Mouse (Mus musculus) megakaryocyte progenitor cell, adult 5-6 weeks (primary cell): ENCODE data around the gene Aire. TPM values are rescaled to one million over a fixed set of nuclear protein-coding genes. Genes with fewer than 3 reads are reported as not detected.

Experiments
- ATAC-seq: replicated peaks from 2 replicates; pipeline ENCODE4 v1.8.0; 2016; ENCODE audit warnings: mild to moderate bottlenecking, moderate TSS enrichment, inconsistent platforms; ENCODE audit not compliant: poor library complexity
- total RNA-seq, 2 experiments: library from RNA; stranded (forward) in 1 of 2; stranded (reverse) in 1 of 2; fragments of 157-497, 149-512 nt in 1 of 2; fragments of 200-1000 nt in 1 of 2; gene quantifications; 2 replicates each; pipeline versions ENCODE4 v1.2.3 to v1.2.4; 2015 to 2017

Aire gene
- not detected in 2 replicates for total RNA-seq (2015)
- total RNA-seq (2017), result not detected in 2 replicates

DNA sequence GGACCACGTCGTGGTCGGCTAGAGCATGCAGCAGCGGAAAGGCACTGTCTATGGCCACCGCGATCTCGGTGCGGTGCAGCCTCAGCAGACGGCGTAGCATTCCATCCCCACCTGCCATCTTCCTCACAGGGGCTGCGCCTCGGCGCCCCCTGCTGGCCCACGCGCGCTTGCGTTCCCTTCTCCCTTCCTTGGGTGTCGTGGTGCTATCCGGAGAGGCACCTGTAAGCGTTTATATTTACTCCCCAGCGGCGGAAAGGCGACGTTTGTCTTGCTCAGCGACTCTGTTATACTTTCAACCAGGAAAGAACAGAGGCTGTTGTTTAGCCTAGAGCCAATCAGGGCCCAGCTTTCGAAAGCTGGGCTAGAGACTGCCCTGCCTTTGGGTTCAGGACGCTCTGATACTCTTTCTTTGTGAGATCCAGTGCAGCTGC, at the start of gene Aire:
TSS of gene Aire (minus strand) at position 205 of the 431 bp plus-strand sequence.
- ATAC-seq, result peak; percentile 99

DNA sequence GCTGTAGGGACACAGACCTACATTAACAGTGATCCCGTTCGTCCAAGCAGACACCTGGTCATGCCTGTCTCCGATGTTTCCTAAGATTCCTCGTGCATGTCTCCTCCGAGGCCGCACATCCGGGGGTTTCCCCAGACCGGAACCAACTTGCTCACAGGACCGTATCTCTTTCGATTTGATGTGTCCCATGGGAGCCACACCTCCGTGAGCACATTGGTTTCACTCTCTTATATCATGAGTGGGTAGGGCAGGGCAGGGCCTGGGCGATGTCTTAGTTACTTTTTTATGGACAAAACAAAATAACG, 49.3 kb upstream of the Aire start:
- no peak for ATAC-seq

DNA sequence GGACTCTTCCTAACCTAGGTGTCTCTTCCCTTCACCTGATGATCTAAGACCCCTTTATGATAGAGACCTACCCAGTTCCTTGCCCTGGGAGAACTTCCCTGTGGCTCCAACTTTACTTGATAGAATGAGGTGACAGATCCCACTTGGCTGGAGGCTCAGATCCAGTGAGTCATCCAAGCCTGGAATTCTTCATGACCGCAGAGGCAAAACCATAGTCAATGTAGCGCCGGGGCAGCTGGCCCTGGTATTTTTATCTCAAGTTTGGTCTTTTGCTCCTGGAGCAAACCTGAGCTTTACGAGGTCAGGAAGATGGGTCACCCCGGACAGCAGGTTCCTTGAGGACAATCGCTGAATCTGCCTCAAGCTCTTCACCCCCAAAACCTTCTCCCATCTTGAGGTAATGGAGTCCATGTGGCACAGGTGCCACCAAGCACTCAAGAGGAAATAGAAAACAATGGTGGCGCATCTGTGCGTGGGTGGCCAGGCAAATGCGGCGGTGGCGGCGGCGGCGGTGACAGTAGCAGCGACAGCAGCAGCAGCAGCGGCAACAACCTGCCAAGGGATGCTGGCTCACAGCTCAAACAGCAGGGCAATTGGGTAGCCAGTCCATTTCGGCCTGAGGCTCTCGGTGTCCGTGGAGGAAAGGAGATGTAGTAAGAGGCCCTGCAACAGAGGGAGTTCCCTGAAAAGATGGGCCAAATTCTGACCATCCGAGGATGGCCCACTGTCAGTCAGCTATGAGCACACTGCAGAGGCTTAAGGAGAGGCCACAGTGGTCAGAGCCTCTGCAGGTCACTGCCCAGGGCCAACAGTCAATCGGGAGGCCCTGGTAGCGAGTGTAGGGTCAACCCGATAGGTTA, 48.7 kb upstream of the Aire start:
- ATAC-seq, result no peak

DNA sequence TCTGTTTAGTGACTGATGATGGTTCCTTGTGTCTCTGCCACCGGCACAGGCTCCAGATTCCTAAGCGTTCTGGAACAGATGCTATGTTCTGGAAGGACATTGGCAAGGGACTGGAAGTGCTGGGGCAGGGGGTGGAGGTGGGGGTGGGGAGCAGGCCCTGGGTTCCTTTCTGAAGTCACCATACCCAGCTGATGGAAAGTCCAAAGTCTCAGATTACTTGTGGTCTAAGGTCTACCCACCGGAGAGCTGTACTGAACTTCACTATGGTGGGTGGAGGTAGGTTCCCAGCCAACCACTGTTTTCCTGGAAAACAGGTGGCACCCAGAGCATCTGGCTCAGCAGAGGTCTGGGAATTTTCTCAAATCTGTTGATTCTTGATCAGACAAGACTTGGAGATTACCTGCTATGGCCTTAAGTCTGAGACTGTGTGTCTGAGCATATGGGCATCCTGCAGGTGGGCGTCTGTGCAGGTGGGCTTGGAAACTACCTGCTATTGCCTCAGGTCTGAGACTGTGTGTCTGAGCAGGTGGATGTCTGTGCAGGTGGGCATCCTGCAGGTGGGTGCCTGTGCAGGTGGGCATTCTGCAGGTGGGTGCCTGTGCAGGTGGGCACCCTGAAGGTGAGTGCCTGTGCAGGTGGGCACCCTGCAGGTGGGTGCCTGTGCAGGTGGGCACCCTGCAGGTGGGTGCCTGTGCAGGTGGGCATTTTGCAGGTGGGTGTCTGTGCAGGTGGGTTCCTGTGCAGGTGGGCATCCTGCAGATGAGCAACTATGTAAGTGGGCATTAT, 47.5 kb upstream of the Aire start:
- ATAC-seq, result no peak

DNA sequence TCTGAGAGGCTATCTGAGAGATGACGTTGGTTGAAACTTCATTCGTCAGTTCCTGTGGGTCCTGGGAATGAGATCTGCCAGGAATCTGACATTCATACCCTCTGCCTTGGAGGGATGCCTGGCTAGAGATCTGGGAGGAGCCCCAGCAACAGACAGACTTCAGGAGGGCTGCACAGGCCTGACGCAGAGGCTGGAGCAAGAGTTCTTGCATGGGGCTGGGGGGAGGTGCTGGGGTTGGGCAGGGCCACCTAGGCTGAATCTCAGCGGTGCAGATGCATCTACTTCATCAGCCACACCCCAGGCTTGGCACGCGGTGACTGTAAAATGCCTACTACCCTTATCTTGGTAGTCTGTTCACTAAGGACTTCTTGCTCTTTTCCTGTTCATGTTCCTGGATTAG, 46.8 kb upstream of the Aire start:
- ATAC-seq, result peak; percentile 16

DNA sequence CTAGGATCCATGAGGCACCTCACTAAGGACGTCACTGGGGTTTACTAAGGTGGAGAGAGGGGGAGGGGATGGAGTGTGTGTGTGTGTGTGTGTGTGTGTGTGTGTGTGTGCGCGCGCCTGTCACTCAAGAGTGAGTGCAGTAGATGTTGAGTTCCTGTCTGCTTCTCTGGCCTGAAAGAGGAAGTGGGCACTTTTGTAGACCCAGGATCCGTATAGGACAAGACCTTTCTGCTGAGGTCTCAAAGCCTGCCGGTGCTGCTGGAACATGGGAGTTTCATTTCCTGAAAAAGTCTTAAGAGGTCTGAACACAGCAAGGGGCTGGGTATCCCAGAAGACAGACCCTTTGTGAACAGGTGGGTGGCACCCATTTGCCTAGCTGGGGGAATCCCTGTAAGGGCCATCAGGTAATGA, 43.7 kb upstream of the Aire start:
- ATAC-seq, result peak; percentile 89

DNA sequence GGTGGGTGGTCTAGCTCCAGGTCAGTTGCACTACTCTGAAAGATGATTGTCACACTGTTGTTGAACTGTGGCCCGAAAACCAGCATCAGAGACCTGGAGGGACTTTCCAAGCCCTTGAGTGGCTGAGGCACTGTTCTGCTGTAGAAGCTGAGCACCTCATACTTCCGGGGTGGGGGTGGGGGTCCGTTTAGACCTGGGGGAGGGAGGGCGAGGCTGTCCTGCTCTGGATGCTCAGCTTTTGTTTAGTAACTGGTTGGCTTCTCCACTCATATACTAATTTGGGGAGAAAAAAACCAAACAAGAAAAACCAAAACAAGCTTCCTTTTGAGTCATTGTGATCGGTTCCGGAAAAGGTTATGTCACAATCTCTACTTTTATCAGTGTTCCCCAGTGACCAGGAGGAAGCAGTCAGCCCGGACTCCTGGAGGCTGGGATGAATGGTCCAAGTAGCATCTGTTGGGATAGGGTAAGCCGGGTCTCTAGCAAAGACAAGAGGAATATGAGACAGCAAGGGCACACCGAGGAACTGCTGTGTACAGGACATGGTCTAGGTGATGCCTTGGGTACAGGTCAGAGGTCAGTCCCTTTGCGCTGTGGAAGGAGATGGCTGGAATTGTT, 43.1 kb upstream of the Aire start:
- peak; percentile 67 for ATAC-seq

DNA sequence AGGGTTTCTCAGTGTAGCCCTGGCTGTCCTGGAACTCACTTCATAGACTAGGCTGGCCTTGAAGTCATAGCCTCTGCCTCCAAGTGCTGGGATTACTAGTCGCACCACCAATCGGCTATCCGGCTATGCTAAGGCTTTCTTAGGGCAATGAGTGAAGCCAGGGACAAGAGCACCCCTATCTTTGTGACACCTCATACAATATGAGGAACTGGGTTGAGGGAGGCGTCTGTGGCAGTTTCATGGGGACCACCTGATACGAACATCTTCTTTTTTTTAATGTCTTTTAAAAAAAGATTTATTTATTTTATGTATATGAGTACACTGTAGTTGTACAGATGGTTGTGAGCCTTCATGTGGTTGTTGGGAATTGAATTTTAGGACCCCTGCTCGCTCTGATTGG, 42.3 kb upstream of the Aire start:
- no peak for ATAC-seq

DNA sequence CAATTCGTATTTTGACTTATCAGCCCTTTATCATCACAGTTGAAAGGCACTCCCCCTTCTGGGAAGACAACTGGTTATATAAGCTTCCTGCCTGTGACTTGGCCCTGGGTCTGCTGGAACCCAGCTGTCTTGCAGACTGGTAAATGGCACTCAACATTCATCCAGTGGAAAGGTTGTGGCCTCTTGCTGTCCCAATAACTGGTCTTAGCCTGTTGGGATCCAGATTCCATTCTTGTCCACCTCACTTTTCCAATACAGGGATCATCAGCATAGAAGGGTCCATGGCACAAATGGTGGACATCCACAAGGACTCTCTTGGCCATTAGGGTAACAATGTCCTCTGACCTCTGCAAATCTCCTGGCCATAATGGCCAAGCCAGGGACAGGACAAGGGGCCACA, 40.7 kb upstream of the Aire start:
- no peak for ATAC-seq

DNA sequence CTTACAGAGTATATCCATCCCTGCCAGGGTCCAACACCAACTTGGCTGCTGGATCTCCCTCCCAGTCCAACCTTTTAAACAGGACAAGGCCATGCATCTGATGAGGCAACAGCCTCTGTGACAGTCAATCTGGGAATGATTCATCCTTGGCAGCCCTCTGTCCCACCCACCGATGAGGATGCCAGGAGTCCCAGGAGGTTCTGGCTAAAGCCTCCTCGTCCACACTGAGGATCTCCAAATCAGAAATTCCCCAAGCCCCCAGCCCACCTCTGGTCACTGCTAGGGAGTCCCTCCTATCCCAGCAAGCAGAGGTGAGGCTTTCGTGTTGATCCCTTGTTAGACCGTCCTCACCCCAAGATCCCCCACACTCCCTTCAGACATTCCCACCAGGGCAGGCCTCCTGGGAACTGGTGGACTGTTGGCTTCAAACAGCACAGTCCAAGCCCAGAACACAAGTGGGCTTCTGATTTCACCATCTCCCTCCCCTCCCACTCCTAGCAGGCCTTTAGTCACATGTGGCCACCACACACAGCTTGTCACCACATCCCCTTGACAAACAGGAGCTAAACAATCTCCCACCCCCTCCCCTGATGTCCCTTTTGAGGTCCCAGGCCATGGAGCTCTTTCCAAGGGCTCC, 36.7 kb upstream of the Aire start:
- ATAC-seq, result peak; percentile 61

DNA sequence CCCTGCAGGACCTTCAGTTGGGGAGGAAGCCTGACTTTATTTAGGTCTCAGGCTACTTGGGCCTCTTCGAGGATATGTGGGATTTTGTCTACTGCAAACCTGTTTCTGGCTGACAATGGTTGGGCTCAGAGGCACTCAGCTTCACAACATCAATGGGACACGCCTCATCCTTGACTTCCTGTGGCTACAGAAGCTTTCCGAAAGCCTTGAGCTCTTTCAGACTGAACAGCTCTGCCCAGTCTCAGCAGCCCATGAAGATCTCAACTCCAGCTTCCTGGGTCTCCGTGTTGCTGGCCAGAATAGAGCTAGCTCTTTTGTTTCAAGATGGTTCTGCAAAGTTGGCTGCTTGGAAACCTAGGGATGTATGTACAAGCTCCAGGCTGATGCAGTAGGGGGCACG, 34.9 kb upstream of the Aire start:
- ATAC-seq, result no peak

DNA sequence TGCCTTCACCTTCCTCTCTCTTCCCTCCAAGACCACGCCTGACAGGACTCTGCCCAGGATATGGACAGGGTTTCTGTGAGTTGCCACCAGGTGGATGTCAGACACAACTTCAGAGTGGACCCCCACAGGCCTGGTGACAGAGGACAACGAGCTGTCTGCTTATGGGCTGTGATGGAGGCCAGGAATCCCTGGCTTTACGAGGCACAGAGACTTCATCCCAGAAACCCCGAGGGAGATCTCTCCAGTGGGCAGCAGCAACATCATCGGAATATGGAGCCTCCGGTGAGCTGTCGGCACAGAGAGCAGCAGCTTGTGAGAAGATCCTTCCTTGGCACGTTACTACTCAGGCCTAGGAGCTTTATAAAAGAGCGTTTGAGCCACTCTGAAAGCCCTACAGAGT, 34.5 kb upstream of the Aire start:
- ATAC-seq, result no peak

DNA sequence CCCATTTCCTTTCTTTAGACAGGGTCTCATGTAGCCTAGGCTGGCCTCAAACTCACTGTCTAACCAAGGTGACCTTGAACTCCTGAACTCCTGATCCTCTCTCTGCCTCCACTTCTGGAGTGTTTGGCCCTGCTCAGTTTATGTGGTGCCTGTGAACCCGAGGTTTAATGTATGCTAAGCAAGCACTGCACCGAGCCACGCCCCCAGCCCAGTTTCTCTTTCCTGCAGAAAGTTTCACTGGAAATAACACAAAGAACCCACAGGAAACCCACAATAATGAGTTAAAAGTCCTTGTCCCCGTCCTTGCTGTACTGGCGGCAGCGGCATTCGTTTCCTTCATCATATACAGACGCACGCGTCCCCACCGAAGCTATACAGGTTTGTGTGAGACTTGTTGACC, 31.6 kb upstream of the Aire start:
- ATAC-seq, result peak; percentile 70

DNA sequence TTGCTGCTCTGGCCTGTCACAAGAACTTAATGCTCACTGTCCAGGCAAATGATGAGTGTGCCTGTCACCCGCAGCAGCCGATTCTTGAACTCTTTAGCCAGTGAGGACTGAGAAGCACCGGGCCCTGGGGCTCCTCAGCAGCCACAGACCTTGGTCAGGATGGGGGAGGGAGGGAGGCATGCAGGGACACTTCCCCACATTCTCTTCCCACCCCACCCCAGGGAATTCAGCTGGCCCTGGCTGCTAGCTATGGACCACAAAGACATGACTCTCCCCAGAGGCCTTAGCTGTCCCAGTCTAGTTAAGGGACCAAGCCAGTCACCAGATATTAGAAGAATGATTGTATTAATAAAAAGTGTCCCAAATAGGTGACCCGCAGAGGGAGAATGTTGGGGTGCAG, 30.7 kb upstream of the Aire start:
- ATAC-seq, result no peak

DNA sequence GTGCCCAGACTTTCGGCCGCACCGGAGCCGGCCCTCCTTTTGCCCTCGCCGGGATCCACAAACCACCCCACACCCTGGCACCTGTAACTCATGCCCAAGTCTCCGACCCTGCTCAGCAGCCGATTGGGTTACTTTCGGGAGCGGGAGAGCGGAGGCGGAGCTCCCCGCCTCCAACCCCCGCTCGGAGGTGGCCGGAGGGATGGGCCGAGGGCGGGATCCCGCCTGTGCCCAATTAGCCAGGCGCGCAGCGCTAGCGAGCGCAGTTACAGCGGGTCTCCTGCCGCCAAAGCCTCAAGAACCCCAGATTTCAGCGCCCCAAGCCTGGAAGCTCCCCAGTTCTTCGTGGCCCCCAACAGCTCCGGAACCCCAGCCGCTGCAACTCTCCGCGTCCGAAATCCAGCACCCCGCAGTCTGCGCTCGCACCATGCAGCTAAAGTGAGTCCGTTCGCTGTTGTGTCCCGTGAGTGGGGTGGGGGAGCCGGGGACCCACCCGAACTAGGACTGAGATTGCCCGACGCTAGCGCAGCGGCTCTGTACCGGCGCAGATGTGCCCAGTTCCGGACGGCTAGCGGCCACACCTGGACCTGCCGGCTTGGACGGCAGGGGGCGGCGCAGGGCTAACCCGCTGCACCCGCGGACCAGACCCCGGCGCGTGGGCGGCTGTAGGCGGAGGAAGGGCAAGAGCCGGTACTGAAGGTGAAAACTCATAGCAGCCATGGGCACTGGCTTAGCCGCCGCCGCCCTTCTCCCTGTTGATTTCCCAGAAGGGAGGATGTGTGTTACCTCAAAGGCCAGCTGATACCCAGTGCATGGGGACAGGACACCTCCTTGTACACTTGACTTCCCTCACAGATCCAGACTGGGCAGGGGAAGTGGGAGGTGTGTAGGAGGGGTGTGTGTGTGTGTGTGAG, 25.9 kb upstream of the Aire start, which contains the start of gene Icosl:
TSS of gene Icosl (plus strand) at position 202 of the 911 bp plus-strand sequence.
- peak; percentile 83 for ATAC-seq

DNA sequence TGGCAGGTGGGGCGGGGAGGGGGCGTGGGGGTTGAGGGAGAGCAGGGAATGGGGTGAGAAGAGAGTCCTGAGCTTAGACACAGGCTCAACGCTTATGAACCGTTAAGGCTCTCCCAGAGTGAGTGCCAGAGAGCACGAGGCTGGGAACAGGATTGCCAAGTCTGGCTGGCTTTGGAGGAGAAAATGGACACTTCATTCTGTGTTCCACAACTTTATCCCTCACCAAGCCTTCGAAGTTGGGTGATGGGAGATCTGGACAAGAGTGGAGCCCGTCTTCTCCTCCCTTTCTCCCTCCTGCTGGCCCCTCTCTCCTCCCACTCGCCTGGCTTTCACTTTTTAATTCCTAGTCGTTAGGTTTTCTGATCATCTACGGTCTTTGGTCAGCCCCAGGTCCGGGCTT, 25.1 kb upstream of the Aire start:
- ATAC-seq, result no peak

DNA sequence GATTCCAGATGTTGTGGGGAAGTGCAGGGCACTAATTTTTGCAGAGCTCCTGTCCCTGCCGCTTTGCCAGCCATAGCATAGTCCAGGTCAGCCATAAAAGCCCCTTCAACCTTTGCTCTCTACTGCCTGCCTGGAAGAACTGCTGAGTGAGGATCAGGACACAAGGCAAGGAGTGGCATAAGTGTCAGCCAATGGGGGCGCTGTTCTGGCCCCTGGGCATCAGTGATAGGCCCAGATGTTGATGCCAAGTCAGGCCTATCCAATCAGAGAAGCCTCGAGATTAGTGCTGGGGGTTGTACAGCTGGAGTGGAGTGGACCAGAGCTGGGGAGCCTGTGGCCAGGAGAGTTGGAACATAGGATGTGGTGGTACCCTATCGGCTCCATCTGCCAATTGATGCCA, 23.8 kb upstream of the Aire start:
- ATAC-seq, result peak; percentile 52

DNA sequence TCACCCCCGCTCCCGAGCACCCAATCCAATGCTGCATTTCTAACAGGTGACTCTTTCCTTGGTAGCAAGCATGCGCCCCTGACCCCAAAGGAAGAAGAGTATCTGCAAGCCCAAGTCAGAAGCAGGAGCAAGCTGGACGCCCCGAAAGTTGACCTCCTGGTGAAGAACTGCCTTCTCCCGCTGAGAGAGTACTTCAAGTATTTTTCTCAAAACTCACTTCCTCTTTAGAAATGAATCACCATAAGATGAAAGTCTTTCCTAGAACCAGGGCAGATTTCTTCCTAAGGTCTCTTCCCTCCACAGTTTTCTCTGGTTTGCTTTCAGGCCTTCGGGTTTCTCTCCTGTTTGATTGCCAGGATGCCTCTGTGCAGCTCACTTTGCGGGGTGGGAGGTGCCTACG, 19.7 kb upstream of the Aire start:
- peak; percentile 48 for ATAC-seq

DNA sequence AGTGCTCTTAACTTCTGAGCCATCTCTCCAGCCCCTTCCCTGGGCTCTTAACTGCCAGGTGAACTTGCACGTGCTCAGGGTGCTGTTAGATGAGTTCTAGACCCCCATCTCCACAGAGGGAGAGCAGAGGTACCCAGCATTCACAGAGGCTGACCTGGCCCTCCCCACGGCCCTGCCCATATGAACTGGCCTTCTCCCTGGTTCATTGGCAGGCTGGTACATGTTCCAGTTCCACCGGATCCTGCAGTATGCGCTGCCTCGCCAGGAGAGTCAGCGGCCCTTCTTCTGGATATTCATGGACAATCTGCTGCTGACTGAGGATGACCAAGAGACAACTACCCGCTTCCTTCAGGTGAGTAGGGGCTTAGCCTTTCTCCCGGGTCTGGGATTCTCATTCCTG, 13.6 kb upstream of the Aire start:
- ATAC-seq, result no peak
